Mouse (Mus musculus) lung, postnatal 25 days (tissue): Measurements from ENCODE around the gene Olfr657.

ENCODE experiments used
- DNase-seq: peaks from one replicate; pipeline ENCODE4 v3.0.0; 2022; ENCODE audit warnings: low spot score

The Olfr657 gene

DNA sequence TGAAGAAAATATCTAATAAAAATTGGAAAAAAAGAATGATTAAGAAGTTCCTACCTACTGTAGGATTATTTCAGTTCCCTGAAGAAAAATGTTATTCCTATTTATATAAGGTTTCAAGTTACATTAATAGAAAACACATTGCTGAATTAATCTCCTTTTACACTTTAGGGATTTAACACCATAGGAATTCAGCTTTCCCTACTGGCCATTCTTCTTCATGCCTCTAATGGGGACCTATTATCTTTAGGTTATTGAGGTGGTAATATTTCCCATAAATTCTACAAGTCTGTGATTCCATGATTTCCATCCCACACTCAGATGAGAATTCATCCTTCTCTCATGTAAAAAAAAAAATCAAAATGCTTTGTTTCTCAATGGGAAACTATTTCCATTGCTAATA, at the start of gene Olfr657:
Olfr657 (plus strand) TSS at position 301 of the 400 bp plus-strand sequence.
- no peak for DNase-seq

DNA sequence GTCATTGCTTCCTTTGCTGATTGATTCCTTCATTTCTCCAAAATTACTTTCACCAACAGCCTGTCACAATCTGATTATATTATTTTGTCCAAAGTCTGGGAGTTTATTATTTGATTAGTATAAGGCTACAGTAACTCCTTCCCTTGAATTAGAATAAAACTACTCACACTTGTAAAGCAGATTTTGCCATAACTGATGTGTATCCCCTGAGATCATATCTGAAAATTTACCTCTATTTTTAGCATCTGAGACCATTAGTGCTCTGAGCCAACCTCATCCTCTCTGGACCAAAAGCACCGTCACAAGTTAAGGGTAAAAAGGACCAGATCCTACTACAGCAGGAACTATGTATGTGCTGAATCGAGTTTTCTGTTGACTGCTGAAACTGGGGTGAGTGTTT, 47.6 kb upstream of the Olfr657 start, which contains the start of gene Olfr653:
Olfr653 (plus strand) TSS at position 301 of the 400 bp plus-strand sequence.
- DNase-seq: no peak

DNA sequence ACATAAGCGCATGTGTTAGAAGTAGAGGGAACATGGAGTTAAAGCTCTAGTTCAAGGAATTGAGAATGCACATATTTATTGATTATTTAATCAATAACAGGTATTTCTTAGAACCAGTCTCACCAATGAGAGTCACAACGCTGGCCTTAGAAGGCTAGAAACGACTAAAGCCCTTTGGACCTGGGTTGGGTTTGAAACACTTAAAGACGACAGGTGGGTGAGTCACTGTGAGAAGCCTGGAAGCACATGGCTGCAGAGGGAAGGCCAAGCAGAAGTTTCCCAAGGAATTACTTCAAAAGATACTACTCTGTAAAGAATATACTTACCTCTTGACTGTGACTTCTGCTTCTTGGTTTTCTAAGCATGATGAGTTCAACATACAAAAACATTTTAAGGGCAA, 43.7 kb upstream of the Olfr657 start:
- no peak for DNase-seq

- no peak for DNase-seq
Observed at GRCm38 (mm10) chr7:104581429-104581828, 43.2 kb upstream of the Olfr657 start.

DNA sequence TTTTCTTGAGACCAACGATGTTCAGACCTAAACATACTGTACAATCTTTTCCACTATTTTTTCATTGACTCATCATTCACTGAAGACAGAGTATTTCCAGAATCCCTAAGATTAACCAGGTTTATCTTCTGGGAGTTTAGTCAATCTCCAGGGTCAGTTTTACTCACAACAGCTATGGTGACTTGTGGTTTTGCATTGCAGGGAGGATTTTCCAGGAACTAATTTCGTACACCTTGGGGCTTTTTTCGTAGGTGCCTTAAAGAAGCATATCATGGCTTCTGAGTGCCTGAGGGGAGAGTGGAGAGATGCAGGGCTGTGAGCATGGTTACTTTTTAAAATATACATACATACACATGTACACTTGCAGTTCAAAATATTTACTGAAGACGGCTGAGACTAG, 37.9 kb upstream of the Olfr657 start, which contains the start of gene Olfr654:
Olfr654 (plus strand) TSS at position 301 of the 400 bp plus-strand sequence.
- DNase-seq: no peak

DNA sequence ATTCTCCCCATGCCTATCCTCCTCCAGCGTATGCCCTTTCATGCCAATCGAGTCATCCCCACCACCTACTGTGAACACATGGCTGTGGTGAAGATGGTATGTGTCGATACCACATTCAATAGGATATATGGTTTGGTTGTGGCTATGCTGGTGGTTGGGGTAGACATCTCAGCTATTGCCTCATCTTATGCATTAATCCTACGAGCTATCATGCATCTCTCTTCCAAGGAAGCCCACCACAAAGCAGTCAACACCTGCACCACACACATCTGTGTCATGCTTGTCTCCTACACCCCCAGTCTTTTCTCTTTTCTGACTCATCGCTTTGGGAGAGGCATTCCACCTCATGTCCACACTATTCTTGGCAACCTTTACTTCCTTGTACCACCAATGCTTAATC, 36.3 kb upstream of the Olfr657 start:
- no peak for DNase-seq

DNA sequence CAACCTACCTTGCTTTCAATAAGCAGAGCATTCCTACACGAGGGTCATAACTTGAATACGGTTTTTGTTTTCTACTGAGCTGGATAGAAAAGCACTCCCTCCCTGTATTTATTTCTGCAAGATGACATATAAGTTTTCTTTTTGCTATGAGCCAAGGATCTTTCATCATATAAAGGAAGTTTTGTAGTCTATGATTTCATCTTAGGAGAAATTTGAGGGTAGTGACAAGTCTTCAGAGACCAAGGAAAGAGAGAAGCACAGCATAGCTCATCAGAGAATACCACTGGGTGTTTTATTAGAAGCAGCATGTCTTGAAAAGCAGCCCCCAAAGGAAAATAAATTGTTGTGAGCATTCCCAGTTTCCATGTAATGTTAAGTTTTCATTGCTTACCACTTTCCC, 22.9 kb upstream of the Olfr657 start, which contains the start of gene Olfr655:
Olfr655 (minus strand) TSS at position 101 of the 400 bp plus-strand sequence.
- DNase-seq: no peak

GRCm38 (mm10) chr7:104603173-104603572, 21.4 kb upstream of the Olfr657 start:
- peak; percentile 4 for DNase-seq

DNA sequence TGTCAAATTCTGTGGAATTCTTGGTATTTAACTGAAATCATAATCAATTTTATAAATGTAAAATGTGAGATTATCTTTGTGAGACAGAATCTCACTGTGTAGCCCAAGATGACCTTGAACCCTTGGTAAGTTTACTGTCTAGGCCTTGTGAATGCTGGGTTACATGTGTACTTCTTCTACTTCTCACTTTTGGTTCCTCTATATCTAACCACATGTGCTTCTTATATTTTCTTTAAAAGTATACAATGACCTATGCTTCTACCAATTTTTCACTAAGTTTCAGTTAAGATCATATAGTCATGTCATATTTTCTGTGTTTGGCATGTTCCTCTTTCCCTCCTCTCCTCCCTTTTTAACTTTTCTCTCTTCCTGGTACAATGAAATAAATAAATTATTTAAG, 19.9 kb upstream of the Olfr657 start:
- DNase-seq: no peak

DNA sequence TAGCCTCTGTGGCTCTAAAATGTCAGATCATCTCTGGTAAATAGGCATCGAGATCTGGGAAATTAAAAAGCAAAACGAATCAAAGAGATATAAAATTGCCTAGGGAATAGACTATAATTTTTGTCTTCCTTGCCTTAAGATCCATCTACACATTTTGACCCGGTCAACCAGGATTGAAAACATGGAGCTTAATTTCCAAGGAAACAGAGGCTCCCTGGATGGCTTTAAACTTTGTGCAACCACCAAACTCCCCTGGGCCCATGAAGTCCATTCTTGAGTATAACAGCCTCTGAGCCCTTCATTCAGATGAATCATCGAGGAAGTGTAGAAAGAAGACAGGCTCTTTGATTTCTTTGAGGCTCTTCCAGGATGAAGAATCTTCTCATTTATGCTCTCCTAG, 10.9 kb upstream of the Olfr657 start, which contains the start of gene Olfr656:
Olfr656 (plus strand) TSS at position 301 of the 400 bp plus-strand sequence.
- no peak for DNase-seq

GRCm38 (mm10) chr7:104646841-104647482, 22.4 kb downstream of the Olfr657 start, which contains the start of gene Olfr658:
Olfr658 (minus strand) TSS chr7:104647305.
- peak; percentile 1 for DNase-seq

- DNase-seq: no peak
Observed at GRCm38 (mm10) chr7:104666453-104666852, 41.9 kb downstream of the Olfr657 start, which contains the start of gene Olfr659. Olfr659 (plus strand) TSS chr7:104666753.

GRCm38 (mm10) chr7:104686201-104686600, 61.6 kb downstream of the Olfr657 start, which contains the start of gene Olfr661:
Olfr661 (plus strand) TSS chr7:104686501.
- no peak for DNase-seq
